Mouse (Mus musculus) cerebellum, adult 2 months (tissue): ENCODE measurements around the gene Sdk2. TPM values are rescaled to one million over a fixed set of nuclear protein-coding genes. Genes with fewer than 3 reads are reported as not detected.

Experiments
- DNase-seq, 2 experiments: peaks; one replicate each; pipeline ENCODE4 v3.0.0; 2021
- H3K27ac ChIP-seq: fragments of 200-500 bp; 2 replicates; pipeline ENCODE4 v1.5.1; 2012; ENCODE audit warnings: low read length, control low read depth, inconsistent platforms; ENCODE audit not compliant: insufficient read depth
- H3K27me3 ChIP-seq: fragments of 200-500 bp; 2 replicates; pipeline ENCODE4 v1.6.1; 2012; ENCODE audit warnings: inconsistent platforms, mild to moderate bottlenecking, low read length, moderate library complexity; ENCODE audit not compliant: control insufficient read depth, insufficient read depth
- H3K4me1 ChIP-seq: fragments of 200-500 bp; 2 replicates; pipeline ENCODE4 v1.6.1; 2011; ENCODE audit warnings: low read length; ENCODE audit not compliant: control insufficient read depth, insufficient read depth
- H3K4me3 ChIP-seq: fragments of 200-500 bp; replicated peaks from 2 replicates; pipeline ENCODE3; 2011; ENCODE audit warnings: mild to moderate bottlenecking, low read depth, low read length, control low read depth; ENCODE audit not compliant: insufficient read depth
- CTCF ChIP-seq: fragments of 200-500 bp; IDR thresholded peaks from 2 replicates; pipeline ENCODE4 v1.5.1; 2011; ENCODE audit warnings: low read depth, mild to moderate bottlenecking, control low read depth, low read length, moderate library complexity, borderline replicate concordance; ENCODE audit not compliant: insufficient read depth
- POLR2A ChIP-seq: fragments of 200-500 bp; IDR thresholded peaks from 2 replicates; pipeline ENCODE4 v1.6.1; 2011; ENCODE audit warnings: low read length, control low read depth, borderline replicate concordance; ENCODE audit not compliant: insufficient read depth
- WGBS: fragments of 180-500 bp; shearing (Covaris S2); methylation state at CpG from one replicate; pipeline ENCODE4 v1.1.7; 2018; 5-methylcytosine and 5-hydroxymethylcytosine counted together
- polyA plus RNA-seq: library from polyadenylated mRNA; depleted of rRNA; stranded (reverse); fragments of >200 nt; gene quantifications from 2 replicates; pipeline ENCODE4 v1.2.3, GENCODE M21; 2012

Sdk2 gene
- polyA plus RNA-seq, 1 experiment, result 3.1 TPM

DNA sequence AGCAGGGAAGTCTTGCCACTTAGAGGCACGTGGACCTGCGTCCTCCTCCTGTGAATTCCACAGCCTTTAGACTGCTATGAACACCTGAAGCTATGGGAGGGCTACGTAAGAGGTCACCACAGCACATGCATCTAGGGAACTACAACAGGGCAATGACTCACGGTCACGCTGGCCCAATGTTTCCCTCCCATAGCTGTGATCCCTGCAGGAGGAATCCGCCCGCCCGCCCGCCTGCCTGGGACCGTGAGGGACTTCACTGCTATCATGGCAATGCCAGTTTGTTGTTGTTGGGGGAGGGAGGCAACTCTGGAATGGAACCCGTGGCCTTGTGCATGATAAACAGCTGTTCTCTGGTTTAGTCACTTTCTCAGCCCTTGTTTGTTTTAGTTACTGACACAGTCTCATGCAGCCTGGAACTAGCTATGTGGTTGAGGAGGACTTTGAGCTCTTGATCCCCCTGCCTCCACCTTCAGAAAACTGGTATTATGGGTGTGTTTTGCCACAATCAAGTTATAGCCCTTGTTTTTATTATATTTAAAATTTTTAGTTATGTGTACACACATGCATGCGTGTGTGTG lies 249.8 kb downstream of the Sdk2 start:
- Histone ChIP-seq H3K4me1 (no peaks in the 10 kb centered on the region), H3K27me3 (no peaks in the 10 kb centered on the region), H3K4me3 (no peak overlapping the region), H3K27ac (no peak overlapping the region)
- DNase-seq, result no peak
- TF ChIP-seq POLR2A, result no peak
- TF ChIP-seq CTCF, result no peak
- WGBS, result 79% methylated on average over 12 of the region's 12 CpGs

DNA sequence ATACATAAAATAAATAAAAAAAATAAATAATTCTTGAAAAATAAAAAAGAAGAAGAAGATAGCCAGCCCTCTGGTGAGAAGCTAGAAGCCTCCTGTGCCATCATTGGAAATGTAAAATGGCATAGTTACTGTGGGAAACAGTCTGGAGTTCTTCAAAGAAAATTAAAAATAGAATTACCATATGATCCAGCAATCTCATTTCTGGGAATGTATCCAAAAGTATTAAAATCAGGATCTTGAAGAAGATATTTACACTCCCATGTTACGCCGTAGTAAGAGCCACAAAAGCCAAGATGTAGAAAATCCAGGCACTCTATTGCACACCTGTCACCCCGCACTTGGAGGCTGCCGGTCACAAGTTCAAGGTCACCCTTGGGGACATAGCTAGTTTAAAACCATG lies 250.4 kb downstream of the Sdk2 start:
- no peak for DNase-seq
- Histone ChIP-seq H3K27me3 (no peaks in the 10 kb centered on the region), H3K4me1 (no peaks in the 10 kb centered on the region), H3K4me3 (no peak overlapping the region), H3K27ac (no peak overlapping the region)
- 81% methylated on average over 4 of the region's 4 CpGs for WGBS
- TF ChIP-seq POLR2A (no peak), CTCF (no peak)

- H3K27ac ChIP-seq, result no peak overlapping the region
- no peak for DNase-seq
- H3K4me3 ChIP-seq, result no peak overlapping the region
- no peaks in the 10 kb centered on the region for H3K4me1 ChIP-seq
- TF ChIP-seq CTCF, result 0 out of 2 replicates have a peak, but pooled peaks have one; percentile 8
- TF ChIP-seq POLR2A, result no peak
- H3K27me3 ChIP-seq, result no peaks in the 10 kb centered on the region
- WGBS, result 64% methylated on average over 20 of the region's 20 CpGs
Measured at GRCm38 (mm10) chr11:113811546-113812339, 255.1 kb downstream of the Sdk2 start.

DNA sequence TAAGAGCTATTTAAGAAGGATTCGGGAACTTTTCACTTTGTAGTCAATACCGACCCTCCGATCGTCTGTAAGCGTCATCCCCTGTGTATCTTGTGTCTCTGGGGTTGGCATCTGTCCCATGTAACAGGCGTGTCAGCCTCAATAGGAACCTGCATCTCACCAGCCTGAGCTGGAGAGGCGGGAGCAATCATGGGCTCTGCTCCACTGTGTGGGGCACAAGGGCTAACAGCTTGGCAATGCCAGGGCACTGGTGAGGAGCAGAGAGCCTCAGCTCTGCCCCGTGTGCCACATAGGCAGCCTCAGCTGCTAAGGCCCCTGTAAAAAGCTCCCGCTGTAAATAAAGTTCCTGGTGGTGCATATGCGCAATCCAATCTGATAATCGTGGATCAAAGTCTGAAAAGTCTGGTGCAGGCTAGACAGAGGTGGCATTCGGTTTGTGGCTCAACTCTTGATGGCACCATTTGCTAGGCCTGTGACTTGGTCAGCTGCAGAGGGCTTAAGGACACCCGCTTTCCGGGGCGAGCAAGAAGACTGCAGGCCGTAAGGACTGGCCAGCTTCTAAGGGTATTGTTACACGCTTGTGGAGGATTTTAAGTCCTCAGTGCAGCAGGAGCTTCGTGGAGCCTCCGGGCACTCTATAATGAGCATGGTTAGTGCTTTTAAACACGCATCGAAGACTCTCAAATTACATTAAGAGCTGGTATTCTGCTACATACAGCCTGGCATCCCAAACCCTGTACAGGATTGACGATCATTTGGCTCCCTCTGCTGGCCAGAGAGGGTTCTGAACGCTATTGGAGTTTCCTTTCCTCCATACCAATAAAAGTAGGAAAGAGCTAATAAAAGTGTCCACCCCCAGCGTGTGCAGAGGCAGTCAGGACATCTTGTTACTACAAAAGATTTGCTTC lies 256.0 kb downstream of the Sdk2 start:
- TF ChIP-seq CTCF (peak; percentile 96), POLR2A (no peak)
- Histone ChIP-seq H3K4me1 (no peaks in the 10 kb centered on the region), H3K27me3 (no peaks in the 10 kb centered on the region), H3K27ac (no peak overlapping the region), H3K4me3 (no peak overlapping the region)
- DNase-seq, result peak; percentile 59 to 81
- 38% methylated on average over 24 of the region's 24 CpGs for WGBS

GRCm38 (mm10) chr11:113807086-113807485 lies 259.8 kb downstream of the Sdk2 start:
- 59% methylated on average over 9 of the region's 9 CpGs for WGBS
- H3K27ac ChIP-seq, result 0 out of 2 replicates have a peak overlapping the region, but pooled peaks have one; percentile 24
- TF ChIP-seq POLR2A, result no peak
- TF ChIP-seq CTCF, result no peak
- DNase-seq, result no peak
- no peaks in the 10 kb centered on the region; the same call in 1 of the 2 replicates for H3K27me3 ChIP-seq
- H3K4me3 ChIP-seq, result no peak overlapping the region
- H3K4me1 ChIP-seq, result no peaks in the 10 kb centered on the region

DNA sequence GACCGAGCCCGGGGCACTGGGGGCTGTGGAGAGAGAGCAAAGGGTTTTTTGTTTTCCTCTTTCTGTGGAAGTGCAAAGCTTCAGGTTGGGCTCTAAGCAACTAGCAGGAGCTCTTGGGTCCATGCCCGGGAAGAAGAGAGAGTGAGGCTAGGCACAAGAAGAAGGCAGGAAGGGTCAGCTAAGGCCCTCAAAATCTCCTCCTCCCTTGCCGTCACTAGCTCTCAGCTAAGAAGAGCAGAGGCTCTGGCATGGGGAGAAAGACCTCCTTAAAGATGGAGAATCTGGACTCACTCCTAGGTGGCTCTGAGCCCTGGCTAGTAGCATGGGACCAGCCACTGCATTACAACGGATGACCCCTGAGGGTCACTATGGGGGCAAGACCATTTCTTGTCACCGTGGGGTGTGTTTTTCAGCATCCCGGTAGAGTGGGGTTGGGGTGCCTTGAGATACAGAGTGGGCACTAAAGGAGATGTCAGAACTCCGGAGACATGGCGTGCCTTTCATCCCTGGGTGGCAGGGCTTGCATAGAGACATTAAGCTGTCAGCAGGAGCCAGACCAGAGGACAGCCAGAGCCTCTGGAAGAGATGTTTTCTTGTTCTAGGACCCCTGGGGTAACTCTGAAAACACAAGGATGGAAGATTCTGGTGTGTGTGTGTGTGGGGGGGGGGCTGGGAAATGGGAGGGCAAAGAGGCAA lies 260.3 kb downstream of the Sdk2 start:
- Histone ChIP-seq H3K27me3 (no peaks in the 10 kb centered on the region; the same call in 1 of the 2 replicates), H3K27ac (peak overlapping the region; percentile 50; the same call in 1 of the 2 replicates), H3K4me1 (no peaks in the 10 kb centered on the region), H3K4me3 (no peak overlapping the region)
- TF ChIP-seq POLR2A, result no peak
- no peak for TF ChIP-seq CTCF
- DNase-seq, result peak; percentile 26 to 61
- 65% methylated on average over 9 of the region's 9 CpGs for WGBS

DNA sequence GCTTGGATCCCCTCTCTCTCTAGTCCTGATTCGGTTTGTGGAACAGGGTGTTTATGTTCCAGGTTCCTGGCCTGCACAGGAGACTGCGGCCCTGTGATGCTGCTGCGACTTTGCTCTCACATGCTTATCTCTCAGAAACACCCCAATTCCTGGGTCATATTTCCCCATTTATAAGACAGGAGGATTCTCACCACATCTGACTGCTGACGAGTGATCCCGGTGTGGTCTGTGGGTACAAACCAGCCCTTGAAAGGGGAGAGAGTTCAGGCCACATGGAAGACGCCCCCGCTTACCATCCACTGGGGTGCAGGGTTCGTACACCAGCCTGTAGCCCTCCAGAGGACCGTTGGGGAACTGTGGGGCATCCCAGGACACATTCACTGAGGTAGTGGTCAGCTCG lies 260.9 kb downstream of the Sdk2 start:
- no peak for TF ChIP-seq POLR2A
- TF ChIP-seq CTCF, result no peak
- no peak overlapping the region for H3K4me3 ChIP-seq
- H3K4me1 ChIP-seq, result no peaks in the 10 kb centered on the region
- 85% methylated on average over 10 of the region's 10 CpGs for WGBS
- no peak for DNase-seq
- H3K27me3 ChIP-seq, result no peaks in the 10 kb centered on the region; the same call in 1 of the 2 replicates
- H3K27ac ChIP-seq, result peak overlapping the region; percentile 50; the same call in 1 of the 2 replicates
